Mouse (Mus musculus) neural tube, embryonic 14.5 days (tissue): ENCODE results near the gene Flywch1. TPM values are rescaled to one million over a fixed set of nuclear protein-coding genes. Genes with fewer than 3 reads are reported as not detected.

Experiments
- ATAC-seq: fragments of 200-750 bp; cut with Nextera tagmentation; 2 replicates; pipeline ENCODE4 v1.8.0; 2017; ENCODE audit warnings: low read depth, mild to moderate bottlenecking, moderate TSS enrichment, moderate library complexity
- H3K27ac ChIP-seq: fragments of 300-500 bp; sonication (generic); 2 replicates; pipeline ENCODE4 v1.5.1; 2014; ENCODE audit warnings: low read depth, mild to moderate bottlenecking, control low read depth, low read length, moderate library complexity, mixed read lengths
- H3K27me3 ChIP-seq: fragments of 300-500 bp; sonication (generic); 2 replicates; pipeline ENCODE4 v1.6.1; 2014; ENCODE audit warnings: low read length; ENCODE audit not compliant: control insufficient read depth, insufficient read depth
- H3K36me3 ChIP-seq: fragments of 300-500 bp; sonication (generic); 2 replicates; pipeline ENCODE4 v1.6.1; 2014; ENCODE audit warnings: low read length, mixed read lengths; ENCODE audit not compliant: control insufficient read depth, insufficient read depth
- H3K4me1 ChIP-seq: fragments of 300-500 bp; sonication (generic); 2 replicates; pipeline ENCODE4 v1.6.1; 2014; ENCODE audit warnings: low read length; ENCODE audit not compliant: control insufficient read depth, insufficient read depth
- H3K4me2 ChIP-seq: fragments of 300-500 bp; sonication (generic); 2 replicates; pipeline ENCODE4 v1.6.1; 2014; ENCODE audit warnings: mild to moderate bottlenecking, low read depth, low read length, control low read depth
- H3K4me3 ChIP-seq: fragments of 300-500 bp; sonication (generic); 2 replicates; pipeline ENCODE4 v1.5.1; 2014; ENCODE audit warnings: low read depth, low read length, control low read depth, mixed read lengths
- H3K9ac ChIP-seq: fragments of 300-500 bp; sonication (generic); replicated peaks from 2 replicates; pipeline ENCODE4 v1.6.1; 2014; ENCODE audit warnings: low read depth, mild to moderate bottlenecking, control low read depth, low read length, mixed read lengths
- H3K9me3 ChIP-seq: fragments of 300-500 bp; sonication (generic); 2 replicates; pipeline ENCODE4 v1.6.1; 2016; ENCODE audit warnings: low read length; ENCODE audit not compliant: control insufficient read depth
- WGBS: fragments of 180-500 bp; shearing (Covaris S2); extraction: QIAGEN DNeasy Blood & Tissue Kit; methylation state at CpG from one replicate; pipeline ENCODE4 v1.1.7; 2014; 5-methylcytosine and 5-hydroxymethylcytosine counted together
- polyA plus RNA-seq: library from polyadenylated mRNA; unstranded; fragments of >200 nt; fragmentation: Nextera tagmentation; extraction: Ambion mirVana; gene quantifications from 2 replicates; pipeline ENCODE4 v1.2.1, GENCODE M21; 2014

The Flywch1 gene
- polyA plus RNA-seq, result 192 and 216 TPM in 2 replicates

DNA sequence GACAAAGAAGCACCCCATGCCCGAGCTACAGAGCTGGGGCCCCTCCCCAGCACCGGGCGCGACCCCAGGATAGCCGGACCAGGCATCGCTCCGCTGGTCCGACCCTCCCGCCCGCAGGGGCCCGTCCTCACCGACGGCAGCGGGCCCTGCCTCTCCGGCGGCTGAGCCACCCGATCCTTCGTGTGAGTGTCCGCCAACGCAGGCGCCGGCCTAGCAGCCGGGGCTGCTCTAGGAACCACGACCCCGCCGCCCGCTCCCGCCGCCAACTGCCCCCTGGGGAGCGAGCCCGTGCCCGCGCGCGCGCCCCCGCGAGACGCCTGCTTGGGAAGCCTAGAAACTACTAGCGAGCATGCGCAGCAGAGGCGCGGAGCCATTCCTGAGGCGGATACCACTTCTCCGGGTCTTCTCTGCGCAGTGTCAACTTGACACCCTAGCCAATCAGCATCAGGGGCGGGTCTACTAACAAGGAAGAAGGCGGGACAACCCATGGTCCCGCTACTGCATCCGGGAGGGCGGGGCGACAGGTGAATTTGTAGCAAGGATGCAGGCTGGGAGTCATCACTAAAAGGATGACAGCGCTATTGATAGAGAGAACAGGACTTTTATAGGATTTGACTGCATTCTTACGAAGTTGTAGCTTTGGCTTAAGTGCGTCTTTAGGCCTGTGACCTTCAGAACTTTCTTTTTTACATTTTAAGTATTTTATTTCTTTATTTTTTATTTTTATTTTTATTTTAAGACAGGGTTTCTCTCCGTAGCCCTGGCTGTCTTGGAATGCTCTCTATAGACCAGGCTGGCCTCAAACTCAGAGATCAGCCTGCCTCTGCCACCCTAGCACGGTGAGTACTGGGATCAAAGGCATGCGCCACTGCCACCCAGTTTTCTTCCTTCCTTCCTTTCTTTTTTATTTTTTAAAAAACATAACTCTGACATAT is at the start of gene Flywch1:
Gene Flywch1, minus strand, starts transcription at position 319 of the 935 bp plus-strand sequence.
- Histone ChIP-seq H3K9ac (peak within 1 kb of the TSS; percentile 97), H3K36me3 (no peaks in the 10 kb centered on the region), H3K9me3 (no peaks in the 10 kb centered on the region), H3K4me3 (peak within 1 kb of the TSS; percentile 88), H3K4me1 (peaks cover 10% of the 10 kb centered on the region), H3K4me2 (peak within 1 kb of the TSS; percentile 54), H3K27me3 (no peaks in the 10 kb centered on the region), H3K27ac (peak within 1 kb of the TSS; percentile 75)
- 3% methylated on average over 51 of the region's 58 CpGs for WGBS
- ATAC-seq, result peak; percentile 98

- peaks cover 93% of the 10 kb centered on the region for H3K36me3 ChIP-seq
- H3K27ac ChIP-seq, result no peak overlapping the region
- H3K4me3 ChIP-seq, result no peak overlapping the region
- H3K27me3 ChIP-seq, result no peaks in the 10 kb centered on the region
- no peaks in the 10 kb centered on the region for H3K9me3 ChIP-seq
- no peak overlapping the region for H3K4me2 ChIP-seq
- no peaks in the 10 kb centered on the region for H3K4me1 ChIP-seq
- H3K9ac ChIP-seq, result no peak overlapping the region
- ATAC-seq, result no peak
- 99% methylated on average over 5 of the region's 5 CpGs for WGBS
These were observed 49.3 kb upstream of the Flywch1 start for GRCm38 (mm10) chr17:23820731-23821130.

DNA sequence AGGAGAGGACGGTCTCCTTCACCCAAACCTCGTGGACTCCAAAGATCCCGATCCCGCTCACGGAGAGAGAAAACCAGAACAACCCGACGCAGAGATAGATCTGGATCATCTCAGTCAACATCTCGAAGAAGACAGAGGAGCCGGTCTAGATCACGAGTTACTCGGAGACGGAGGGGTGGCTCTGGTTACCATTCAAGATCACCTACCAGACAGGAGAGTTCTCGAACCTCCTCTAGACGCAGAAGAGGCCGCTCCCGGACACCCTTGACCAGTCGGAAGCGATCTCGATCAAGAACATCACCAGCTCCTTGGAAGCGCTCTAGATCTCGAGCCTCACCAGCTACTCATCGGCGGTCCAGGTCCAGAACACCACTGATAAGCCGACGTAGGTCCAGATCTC is 47.8 kb upstream of the Flywch1 start:
- Histone ChIP-seq H3K4me2 (no peak overlapping the region), H3K27me3 (no peaks in the 10 kb centered on the region), H3K4me3 (no peak overlapping the region), H3K9me3 (no peaks in the 10 kb centered on the region), H3K27ac (no peak overlapping the region), H3K9ac (no peak overlapping the region), H3K4me1 (no peaks in the 10 kb centered on the region), H3K36me3 (peaks cover 92% of the 10 kb centered on the region)
- over 99% methylated on average over 25 of the region's 25 CpGs for WGBS
- ATAC-seq, result no peak

DNA sequence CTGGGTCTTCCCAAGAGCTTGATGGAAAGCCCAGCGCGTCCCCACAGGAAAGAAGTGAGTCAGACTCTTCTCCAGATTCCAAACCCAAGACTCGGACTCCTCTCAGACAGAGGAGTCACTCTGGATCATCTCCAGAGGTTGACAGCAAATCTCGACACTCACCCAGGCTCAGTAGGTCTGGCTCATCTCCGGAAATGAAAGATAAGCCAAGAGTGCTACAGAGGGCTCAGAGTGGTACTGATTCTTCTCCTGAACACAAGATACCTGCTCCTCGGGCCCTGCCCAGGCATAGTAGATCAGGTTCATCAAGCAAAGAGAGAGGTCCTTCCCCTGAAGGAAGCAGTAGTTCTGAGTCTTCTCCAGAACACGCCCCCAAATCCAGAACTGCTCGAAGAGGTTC is 47.2 kb upstream of the Flywch1 start:
- Histone ChIP-seq H3K36me3 (peaks cover 94% of the 10 kb centered on the region), H3K9ac (no peak overlapping the region), H3K4me3 (no peak overlapping the region), H3K27ac (no peak overlapping the region), H3K4me1 (no peaks in the 10 kb centered on the region), H3K27me3 (no peaks in the 10 kb centered on the region), H3K4me2 (no peak overlapping the region), H3K9me3 (no peaks in the 10 kb centered on the region)
- WGBS, result 96% methylated on average over 8 of the region's 8 CpGs
- ATAC-seq, result no peak

DNA sequence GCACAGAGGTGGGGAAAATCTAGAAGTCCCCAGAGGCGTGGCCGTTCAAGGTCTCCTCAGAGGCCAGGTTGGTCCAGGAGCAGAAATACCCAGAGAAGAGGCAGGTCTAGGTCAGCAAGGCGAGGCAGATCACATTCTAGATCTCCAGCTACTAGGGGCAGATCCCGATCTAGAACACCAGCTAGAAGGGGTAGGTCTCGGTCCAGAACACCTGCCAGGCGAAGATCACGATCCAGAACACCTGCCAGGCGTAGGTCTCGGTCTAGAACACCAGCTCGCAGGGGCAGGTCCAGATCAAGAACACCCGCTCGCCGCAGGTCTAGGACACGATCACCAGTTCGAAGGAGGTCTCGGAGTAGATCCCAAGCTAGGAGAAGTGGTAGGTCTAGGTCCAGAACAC is 44.2 kb upstream of the Flywch1 start:
- Histone ChIP-seq H3K27me3 (no peaks in the 10 kb centered on the region), H3K9me3 (no peaks in the 10 kb centered on the region), H3K4me1 (no peaks in the 10 kb centered on the region), H3K36me3 (peaks cover 91% of the 10 kb centered on the region), H3K27ac (no peak overlapping the region), H3K9ac (no peak overlapping the region), H3K4me2 (no peak overlapping the region), H3K4me3 (no peak overlapping the region)
- no peak for ATAC-seq
- 99% methylated on average over 16 of the region's 16 CpGs for WGBS

GRCm38 (mm10) chr17:23807918-23808317 is 36.5 kb upstream of the Flywch1 start:
- Histone ChIP-seq H3K36me3 (peaks cover 41% of the 10 kb centered on the region), H3K4me3 (no peak overlapping the region), H3K4me1 (peaks cover 26% of the 10 kb centered on the region), H3K27ac (no peak overlapping the region), H3K27me3 (no peaks in the 10 kb centered on the region), H3K9ac (no peak overlapping the region), H3K4me2 (no peak overlapping the region), H3K9me3 (no peaks in the 10 kb centered on the region)
- ATAC-seq, result no peak
- 91% methylated on average over 3 of the region's 3 CpGs for WGBS

DNA sequence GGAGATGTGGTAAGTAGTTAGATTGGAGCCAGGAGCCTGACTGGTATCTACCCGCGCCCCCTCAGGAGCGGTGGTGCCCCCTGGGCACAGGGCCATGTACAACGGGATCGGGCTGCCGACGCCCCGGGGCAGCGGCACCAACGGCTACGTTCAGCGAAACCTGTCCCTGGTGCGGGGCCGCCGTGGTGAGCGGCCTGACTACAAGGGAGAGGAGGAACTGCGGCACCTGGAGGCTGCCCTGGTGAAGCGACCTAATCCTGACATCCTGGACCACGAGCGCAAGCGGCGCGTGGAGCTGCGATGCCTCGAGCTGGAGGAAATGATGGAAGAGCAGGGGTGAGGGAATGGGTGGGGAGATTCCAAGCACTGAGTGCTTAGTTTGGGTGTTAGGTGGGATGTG is 35.5 kb upstream of the Flywch1 start:
- Histone ChIP-seq H3K4me3 (no peak overlapping the region), H3K4me2 (peak overlapping the region; percentile 9; the same call in 1 of the 2 replicates), H3K27me3 (no peaks in the 10 kb centered on the region), H3K4me1 (peaks cover 28% of the 10 kb centered on the region), H3K9me3 (no peaks in the 10 kb centered on the region), H3K9ac (no peak overlapping the region), H3K36me3 (peaks cover 33% of the 10 kb centered on the region), H3K27ac (no peak overlapping the region)
- ATAC-seq, result no peak
- WGBS, result 82% methylated on average over 25 of the region's 25 CpGs

GRCm38 (mm10) chr17:23804426-23805085 is 33.2 kb upstream of the Flywch1 start:
- Histone ChIP-seq H3K4me3 (peak overlapping the region; percentile 96), H3K9me3 (no peaks in the 10 kb centered on the region), H3K9ac (peak overlapping the region; percentile 92), H3K27me3 (no peaks in the 10 kb centered on the region), H3K36me3 (peaks cover 11% of the 10 kb centered on the region; the same call in 1 of the 2 replicates), H3K4me2 (peak overlapping the region; percentile 96), H3K4me1 (peaks cover 28% of the 10 kb centered on the region), H3K27ac (no peak overlapping the region)
- WGBS, result 7% methylated on average over 8 of the region's 8 CpGs
- no peak for ATAC-seq
